Mouse (Mus musculus) ES-E14 (cell line): ENCODE measurements at regions not wholly inside any gene's neighbourhood (a gene's known extent, or its start where the extent isn't known, plus 50 kb on each side); places are given as distances from the start of the nearest gene placed in this dataset.

Experiments
- HCFC1 ChIP-seq: IDR thresholded peaks from 2 replicates; pipeline ENCODE4 v1.6.1; 2012; ENCODE audit warnings: low read length, inconsistent platforms, borderline replicate concordance; ENCODE audit not compliant: insufficient read depth
- MAFK ChIP-seq: IDR thresholded peaks from 2 replicates; pipeline ENCODE4 v1.6.1; 2014; ENCODE audit warnings: mild to moderate bottlenecking, low read depth, low read length, inconsistent platforms; ENCODE audit not compliant: insufficient read depth
- ZC3H11A ChIP-seq: IDR thresholded peaks from 2 replicates; pipeline ENCODE4 v1.6.1; 2012; ENCODE audit warnings: low read depth, mild to moderate bottlenecking, inconsistent platforms, low read length, borderline replicate concordance
- ZNF384 ChIP-seq: IDR thresholded peaks from 2 replicates; pipeline ENCODE4 v1.6.1; 2012; ENCODE audit warnings: low read depth, low read length, inconsistent platforms

- TF ChIP-seq ZNF384 (peak; percentile 91), MAFK (no peak), ZC3H11A (no peak), HCFC1 (no peak)
These were observed 244.0 kb upstream of the Oprm1 start for GRCm38 (mm10) chr10:6514269-6514668.
